In the genomic region with DNA sequence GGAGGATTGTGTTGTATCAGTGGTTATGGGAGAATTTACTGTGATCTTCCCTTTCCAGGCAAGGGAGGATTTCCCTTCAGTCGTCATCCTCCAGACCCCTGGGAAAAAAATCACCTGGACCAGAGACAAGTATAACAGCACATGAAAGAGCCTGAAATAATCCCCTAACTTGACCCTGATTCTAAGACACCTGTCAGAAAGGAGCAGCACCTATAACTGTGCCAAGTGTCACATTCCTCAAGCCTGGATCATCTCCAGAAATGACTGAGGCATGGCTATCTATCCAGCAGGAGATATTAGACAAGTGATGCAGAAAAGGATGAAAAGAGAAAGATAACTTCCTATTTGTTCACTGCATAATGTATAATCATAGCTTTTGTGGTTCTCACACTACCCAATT, we compare ENCODE assay signal across 13 mouse cellular contexts.
"Had no signal": no experiment of that assay in that cellular context is flagged by ENCODE, and none has a peak within 500 bp of the region (broad histone marks: within the 10 kb centered on the region; RNA-seq: fewer than 3 reads in every experiment).

No protein-coding gene starts in this region.

- DNase-seq: gastrocnemius, postnatal 14 days; gastrocnemius, postnatal 36 days; heart, adult 18-20 months; heart, postnatal 14 days; heart, postnatal 36 days; kidney, adult 11 months; kidney, adult 2 months; kidney, adult 9 months; kidney, postnatal 14 days; kidney, postnatal 36 days; layer of hippocampus, adult 9-11 months; layer of hippocampus, postnatal 36 days; left cerebral cortex, postnatal 4 days had no signal
